Mouse (Mus musculus) cortical plate, adult 2 months (tissue): Measurements from ENCODE around the gene Sidt1. TPM values are rescaled to one million over a fixed set of nuclear protein-coding genes. Genes with fewer than 3 reads are reported as not detected.

Experiments used
- H3K27ac ChIP-seq: fragments of 200-500 bp; 2 replicates; pipeline ENCODE4 v1.5.1; 2012; ENCODE audit warnings: low read length, control low read depth, inconsistent platforms; ENCODE audit not compliant: insufficient read depth
- H3K4me1 ChIP-seq: fragments of 200-500 bp; 2 replicates; pipeline ENCODE4 v1.6.1; 2011; ENCODE audit warnings: low read length; ENCODE audit not compliant: control insufficient read depth, insufficient read depth
- H3K4me3 ChIP-seq: fragments of 200-500 bp; 2 replicates; pipeline ENCODE4 v1.5.1; 2011; ENCODE audit warnings: mild to moderate bottlenecking, low read length, control low read depth; ENCODE audit not compliant: insufficient read depth
- CTCF ChIP-seq: fragments of 200-500 bp; IDR thresholded peaks from 2 replicates; pipeline ENCODE4 v1.5.1; 2011; ENCODE audit warnings: mild to moderate bottlenecking, control low read depth, low read length; ENCODE audit not compliant: insufficient read depth; ENCODE audit errors: extremely low read depth
- POLR2A ChIP-seq: fragments of 200-500 bp; IDR thresholded peaks from 2 replicates; pipeline ENCODE4 v1.6.1; 2011; ENCODE audit warnings: mild to moderate bottlenecking, low read length, control low read depth; ENCODE audit not compliant: insufficient read depth; ENCODE audit errors: extremely low read depth
- polyA plus RNA-seq: library from polyadenylated mRNA; depleted of rRNA; stranded (reverse); fragments of >200 nt; gene quantifications from 2 replicates; pipeline ENCODE4 v1.2.3, GENCODE M21; 2012

Sidt1 gene
- polyA plus RNA-seq, 1 experiment: 60.0 TPM

GRCm38 (mm10) chr16:44226706-44227291 is 106.2 kb downstream of the Sidt1 start:
- no peak overlapping the region for H3K27ac ChIP-seq
- H3K4me1 ChIP-seq: peaks cover 5% of the 10 kb centered on the region
- H3K4me3 ChIP-seq: no peak overlapping the region
- TF ChIP-seq POLR2A: no peak
- TF ChIP-seq CTCF: no peak

GRCm38 (mm10) chr16:44221463-44221862 is 111.5 kb downstream of the Sidt1 start:
- Histone ChIP-seq H3K27ac (peak overlapping the region; percentile 21; the same call in 1 of the 2 replicates), H3K4me3 (no peak overlapping the region), H3K4me1 (peaks cover 4% of the 10 kb centered on the region)
- TF ChIP-seq CTCF: no peak
- TF ChIP-seq POLR2A: no peak

- no peak for TF ChIP-seq POLR2A
- TF ChIP-seq CTCF: no peak
- Histone ChIP-seq H3K4me1 (no peaks in the 10 kb centered on the region; the same call in 1 of the 2 replicates), H3K27ac (no peak overlapping the region), H3K4me3 (no peak overlapping the region)
Measured at GRCm38 (mm10) chr16:44216417-44216816, 116.6 kb downstream of the Sidt1 start.

- TF ChIP-seq POLR2A (no peak), CTCF (no peak)
- H3K4me3 ChIP-seq: no peak overlapping the region
- H3K27ac ChIP-seq: no peak overlapping the region
- no peaks in the 10 kb centered on the region; the same call in none of the 2 replicates for H3K4me1 ChIP-seq
Measured at GRCm38 (mm10) chr16:44215513-44215912, 117.5 kb downstream of the Sidt1 start.

GRCm38 (mm10) chr16:44212703-44213102 is 120.3 kb downstream of the Sidt1 start:
- Histone ChIP-seq H3K27ac (no peak overlapping the region), H3K4me1 (peaks cover 2% of the 10 kb centered on the region; the same call in 1 of the 2 replicates), H3K4me3 (no peak overlapping the region)
- no peak for TF ChIP-seq POLR2A
- TF ChIP-seq CTCF: no peak

- H3K4me3 ChIP-seq: no peak overlapping the region
- H3K4me1 ChIP-seq: peaks cover 2% of the 10 kb centered on the region; the same call in 1 of the 2 replicates
- no peak for TF ChIP-seq POLR2A
- H3K27ac ChIP-seq: no peak overlapping the region
Measured at GRCm38 (mm10) chr16:44211054-44211414, 122.0 kb downstream of the Sidt1 start.

GRCm38 (mm10) chr16:44210156-44211053 is 122.6 kb downstream of the Sidt1 start:
- Histone ChIP-seq H3K4me1 (peaks cover 2% of the 10 kb centered on the region; the same call in 1 of the 2 replicates), H3K4me3 (no peak overlapping the region), H3K27ac (no peak overlapping the region)
- no peak for TF ChIP-seq POLR2A
- no peak for TF ChIP-seq CTCF

GRCm38 (mm10) chr16:44205973-44206372 is 127.0 kb downstream of the Sidt1 start:
- TF ChIP-seq POLR2A (no peak), CTCF (no peak)
- Histone ChIP-seq H3K4me3 (no peak overlapping the region), H3K27ac (no peak overlapping the region), H3K4me1 (peaks cover 2% of the 10 kb centered on the region; the same call in 1 of the 2 replicates)

GRCm38 (mm10) chr16:44204331-44204730 is 128.7 kb downstream of the Sidt1 start:
- Histone ChIP-seq H3K27ac (no peak overlapping the region), H3K4me3 (no peak overlapping the region), H3K4me1 (no peaks in the 10 kb centered on the region)
- TF ChIP-seq CTCF (no peak), POLR2A (no peak)

- Histone ChIP-seq H3K4me1 (no peaks in the 10 kb centered on the region), H3K4me3 (no peak overlapping the region), H3K27ac (no peak overlapping the region)
- no peak for TF ChIP-seq CTCF
- TF ChIP-seq POLR2A: no peak
Measured at GRCm38 (mm10) chr16:44200146-44200545, 132.8 kb downstream of the Sidt1 start.
